Mouse (Mus musculus) kidney, postnatal 25 days (tissue): ENCODE measurements at regions not wholly inside any gene's neighbourhood (a gene's known extent, or its start where the extent isn't known, plus 50 kb on each side); places are given as distances from the start of the nearest gene placed in this dataset.

Experiments
- DNase-seq, 2 experiments: peaks; one replicate each; pipeline ENCODE4 v3.0.0; 2021; ENCODE audit warnings: mixed read lengths in 2 of 2

GRCm38 (mm10) chr9:120731952-120732622, 160.8 kb downstream of the Rpl14 start:
- peak; percentile 45 to 68 for DNase-seq

DNA sequence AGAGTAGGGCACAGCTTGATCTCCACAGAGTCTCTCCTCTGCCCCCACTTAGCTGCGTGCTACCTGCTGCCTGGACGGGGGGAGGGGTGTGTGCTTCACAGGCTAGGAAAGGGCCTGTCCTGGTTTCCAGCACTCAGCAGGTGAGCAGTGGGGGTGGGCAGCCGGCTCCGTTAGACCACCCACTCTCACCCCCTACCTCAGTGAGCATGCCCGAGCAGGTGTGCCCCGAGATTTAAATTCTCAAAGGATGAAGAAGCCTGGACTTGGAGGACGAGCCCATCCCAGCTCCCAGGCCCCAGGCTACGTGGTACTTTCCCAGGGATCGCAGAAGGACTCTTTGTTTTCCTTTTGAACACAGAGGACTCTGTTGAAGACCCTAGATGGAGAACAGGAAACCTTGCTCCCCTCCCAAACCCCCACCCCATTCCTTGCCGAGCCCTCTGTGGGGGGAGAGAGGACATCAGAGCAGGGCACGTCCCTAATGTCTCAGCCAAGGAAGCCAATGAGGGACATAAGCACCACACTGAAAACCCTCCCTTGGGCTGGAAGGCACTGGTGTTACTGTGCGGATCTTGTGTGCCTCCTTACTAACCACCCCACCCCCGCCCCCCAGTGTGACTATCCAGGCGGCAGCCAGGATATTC, 161.5 kb downstream of the Rpl14 start:
- no peak for DNase-seq

DNA sequence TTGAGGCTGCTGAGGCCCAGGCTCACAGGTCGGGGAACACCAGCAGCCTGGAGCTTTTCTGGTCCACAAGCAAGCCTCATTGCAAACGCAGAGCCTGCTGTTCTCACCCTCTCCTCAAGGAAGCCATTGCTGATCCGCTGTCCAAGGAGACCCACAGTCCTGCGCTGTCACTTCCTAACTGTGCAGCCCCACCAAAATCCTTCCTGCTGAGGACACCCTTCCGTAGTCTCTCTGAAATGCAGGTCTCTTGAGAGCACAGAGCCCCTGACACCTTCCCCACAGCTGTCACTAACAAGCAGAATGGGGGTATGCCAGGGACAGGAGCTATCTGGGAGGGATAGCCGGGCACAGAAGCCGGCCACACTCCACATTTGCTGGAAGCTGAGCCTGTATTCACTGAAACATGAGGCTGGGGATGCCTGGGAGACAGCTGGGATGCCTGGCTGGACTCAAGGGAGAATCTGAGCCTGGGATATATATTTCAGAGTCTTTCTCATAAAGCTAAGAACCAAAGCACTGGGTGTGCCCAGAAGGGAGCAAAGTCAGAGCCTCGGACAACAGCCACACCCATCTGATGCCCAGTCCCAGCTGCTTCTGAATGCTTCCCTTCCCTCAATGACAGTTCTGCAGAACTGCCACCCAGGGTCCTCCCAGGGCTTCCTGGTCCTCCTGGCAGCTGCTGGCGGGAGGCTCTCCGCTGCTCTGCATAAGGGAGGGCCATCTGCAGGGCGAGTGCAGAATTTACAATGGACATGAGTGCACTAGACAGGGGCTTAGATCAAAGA, 162.6 kb downstream of the Rpl14 start:
- DNase-seq = peak; percentile 48 to 70

DNA sequence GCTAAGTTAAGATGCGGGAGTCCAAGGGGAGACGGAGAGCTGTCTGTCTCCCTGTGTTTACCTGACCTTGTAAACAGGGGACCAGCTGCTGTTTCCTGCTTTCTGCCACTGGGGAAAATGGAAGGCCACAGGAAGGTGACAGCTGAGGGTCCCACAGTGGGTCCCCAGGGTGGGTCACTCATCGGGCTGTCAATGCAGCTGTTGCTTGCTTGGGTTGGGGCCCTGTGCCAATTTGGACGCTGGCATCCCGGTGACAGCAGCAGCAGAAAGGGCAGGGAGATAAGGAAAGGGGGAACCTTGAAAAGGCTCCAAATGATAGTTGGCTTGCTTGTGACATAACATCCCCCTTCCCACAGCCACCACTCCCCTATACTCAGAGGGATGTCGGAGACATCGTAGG, 164.0 kb downstream of the Rpl14 start:
- no peak for DNase-seq

DNA sequence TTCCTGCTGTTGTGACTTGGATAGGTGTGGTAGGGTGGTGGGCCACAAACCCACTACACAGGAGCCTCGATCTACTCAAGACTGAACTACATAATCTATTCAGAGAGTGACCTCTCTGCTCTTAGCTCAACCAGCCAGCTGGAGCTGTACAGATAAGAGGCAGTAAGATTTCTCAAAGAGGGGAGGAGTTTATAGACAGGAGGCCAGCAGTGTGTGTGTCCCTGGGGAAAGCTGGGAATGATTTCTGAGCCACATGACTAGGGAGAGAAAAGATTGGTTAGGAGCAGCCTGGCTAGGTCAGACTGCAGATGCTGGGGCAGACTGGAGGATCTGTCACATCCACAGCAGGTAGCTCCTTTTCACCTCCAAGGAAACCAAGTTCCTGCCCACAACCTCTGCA, 166.7 kb downstream of the Rpl14 start:
- DNase-seq = peak in 1 of 2 experiments; percentile 40

- peak; percentile 46 to 66 for DNase-seq
Measured at GRCm38 (mm10) chr9:120739199-120739952, 168.1 kb downstream of the Rpl14 start.

DNA sequence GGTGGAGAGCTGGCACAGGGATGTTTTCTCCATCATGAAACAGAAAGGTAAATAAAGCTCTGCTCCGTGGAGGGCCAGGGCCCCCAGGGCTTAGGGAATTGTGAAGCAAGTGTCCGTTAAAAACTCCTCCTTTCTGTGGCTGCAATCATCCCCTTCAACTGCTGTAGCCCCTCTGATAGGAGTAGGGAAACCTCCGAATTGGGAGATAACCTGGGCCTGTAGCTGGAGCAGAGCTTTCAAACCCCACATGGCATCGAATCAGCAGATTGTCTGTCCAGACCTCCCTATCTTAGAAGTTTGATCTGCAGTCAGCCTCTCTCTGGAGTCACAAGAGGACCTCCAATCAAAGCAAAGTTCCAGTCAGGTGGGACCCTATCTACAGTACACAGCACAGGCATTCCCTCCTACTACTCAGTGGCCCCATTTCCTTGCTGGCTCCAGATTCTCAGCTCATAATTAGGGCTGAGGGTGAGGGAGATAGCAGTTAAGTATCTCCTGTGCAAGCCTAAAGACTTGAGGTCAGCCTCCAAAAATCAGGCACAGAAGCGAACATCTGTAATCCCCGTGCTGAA, 168.8 kb downstream of the Rpl14 start:
- no peak for DNase-seq

GRCm38 (mm10) chr9:120741521-120741920, 170.3 kb downstream of the Rpl14 start:
- no peak for DNase-seq

DNA sequence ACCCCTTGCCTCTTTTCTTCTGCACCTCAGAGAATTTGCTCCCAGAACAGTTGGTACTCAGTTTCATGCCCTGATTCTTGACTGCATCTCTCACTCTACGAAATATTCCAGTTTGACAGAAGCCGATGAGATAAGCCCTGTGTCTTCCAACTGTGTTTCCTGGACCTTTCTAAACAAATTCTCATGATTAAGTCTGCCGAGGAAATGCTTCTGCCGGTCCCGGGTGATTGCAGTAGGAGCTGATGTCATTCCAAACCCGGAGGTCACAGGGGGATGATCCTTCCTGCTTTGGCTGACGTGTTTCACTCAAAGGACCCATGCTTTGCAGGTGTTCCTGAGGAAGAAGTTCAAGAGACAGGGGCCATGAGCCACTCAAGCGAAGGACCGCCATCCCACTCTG, 172.2 kb downstream of the Rpl14 start:
- DNase-seq = no peak

GRCm38 (mm10) chr9:120745674-120746073, 174.4 kb downstream of the Rpl14 start:
- DNase-seq = no peak

DNA sequence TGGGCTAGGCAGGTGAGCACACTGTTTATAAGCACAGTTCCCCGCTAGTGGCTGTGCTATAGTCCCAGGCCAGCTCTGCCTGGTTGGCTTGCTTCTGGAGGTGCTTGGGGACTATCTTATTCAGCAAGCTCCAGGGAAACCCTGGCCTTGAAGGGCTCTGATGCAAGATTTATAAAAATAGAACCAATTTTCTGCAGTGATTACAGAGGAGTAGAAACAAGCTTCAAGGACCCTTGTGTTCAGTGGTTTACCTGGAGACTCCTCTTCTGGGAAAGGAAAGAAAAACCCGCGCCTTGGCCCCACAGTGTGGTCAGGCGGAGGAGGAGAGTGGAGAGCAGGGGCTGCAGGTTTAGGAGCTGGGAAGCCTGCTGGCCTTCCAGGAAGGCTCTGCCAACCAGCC, 178.2 kb upstream of the Ctnnb1 start:
- DNase-seq = no peak

DNA sequence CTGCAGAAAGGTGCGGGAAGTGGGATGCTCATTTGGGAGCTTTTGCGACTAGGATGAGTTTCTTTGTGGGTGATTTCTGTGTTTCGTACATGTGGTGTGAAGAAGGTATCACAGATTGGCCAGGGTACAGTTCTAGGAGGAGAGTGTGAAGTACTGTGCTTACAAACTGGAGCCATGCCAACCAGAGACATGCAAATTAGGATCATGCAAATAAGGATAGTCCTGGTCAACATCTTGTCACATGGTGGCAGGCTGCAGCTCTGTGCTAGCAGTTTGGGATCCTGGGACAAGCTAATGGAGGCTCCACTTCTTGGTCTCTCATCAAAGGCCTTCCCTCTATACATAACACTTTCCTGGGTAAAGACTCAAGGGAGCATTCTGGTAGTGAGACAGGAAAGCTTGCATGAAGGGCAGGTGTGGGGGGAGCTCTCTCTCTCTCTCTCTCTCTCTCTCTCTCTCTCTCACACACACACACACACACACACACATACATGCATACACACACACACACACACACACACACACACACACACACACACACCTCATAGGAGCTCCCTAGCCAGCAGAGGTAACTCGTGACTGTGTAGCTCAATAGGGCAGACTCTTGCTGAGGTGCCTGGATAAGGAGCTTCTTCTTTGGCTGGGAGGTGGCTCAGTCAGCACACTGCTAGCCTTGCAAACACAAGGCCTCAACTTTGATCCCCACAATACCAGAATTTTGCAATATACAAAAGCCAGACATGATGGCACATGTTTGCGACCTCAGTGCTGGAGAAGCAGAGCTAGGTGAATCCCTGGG, 177.1 kb upstream of the Ctnnb1 start:
- peak; percentile 57 to 65 for DNase-seq

GRCm38 (mm10) chr9:120754151-120754550, 174.9 kb upstream of the Ctnnb1 start:
- DNase-seq = no peak

DNA sequence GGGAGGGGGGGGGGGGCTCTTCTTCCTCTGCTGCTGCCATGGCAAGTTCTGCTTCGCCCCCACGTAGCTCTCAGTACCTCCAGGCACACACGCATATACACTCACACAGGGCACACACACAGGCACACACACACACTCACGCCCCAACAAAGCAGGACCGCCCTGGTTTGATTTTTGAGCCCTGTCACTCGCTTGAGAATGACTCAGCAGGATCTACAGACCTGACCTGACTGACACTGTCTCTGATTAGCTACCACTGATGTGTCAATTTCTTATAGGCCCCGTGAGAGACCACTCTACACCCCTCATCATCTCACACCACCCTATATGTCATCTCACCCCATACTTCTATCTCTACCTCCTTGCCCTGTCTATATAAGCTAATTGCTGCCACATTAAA, 173.5 kb upstream of the Ctnnb1 start:
- DNase-seq = no peak

DNA sequence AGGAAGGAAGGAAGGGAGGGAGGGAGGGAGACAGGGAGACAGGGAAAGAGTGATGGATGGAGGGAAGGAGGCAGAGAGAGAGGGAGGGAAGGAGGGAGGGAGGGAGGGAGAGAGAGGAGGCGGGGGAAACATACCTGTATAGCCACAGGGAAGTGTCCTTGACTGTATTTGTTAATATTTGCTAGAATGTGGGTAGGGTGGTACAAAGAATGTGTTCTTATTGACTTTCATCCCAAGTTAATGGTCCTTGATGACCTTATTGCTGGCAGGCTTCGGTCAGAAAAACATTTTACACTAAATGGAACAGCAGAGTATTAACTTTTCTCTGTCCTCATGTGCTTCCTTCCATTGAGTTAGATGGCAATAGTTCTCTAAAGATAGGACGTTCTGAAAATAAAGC, 171.0 kb upstream of the Ctnnb1 start:
- no peak for DNase-seq

GRCm38 (mm10) chr9:120758632-120759031, 170.4 kb upstream of the Ctnnb1 start:
- no peak for DNase-seq

GRCm38 (mm10) chr9:120759771-120760170, 169.2 kb upstream of the Ctnnb1 start:
- peak in 1 of 2 experiments; percentile 23 for DNase-seq

- DNase-seq = no peak
Measured at GRCm38 (mm10) chr9:120763802-120764201, 165.2 kb upstream of the Ctnnb1 start.

GRCm38 (mm10) chr9:120764663-120765062, 164.4 kb upstream of the Ctnnb1 start:
- DNase-seq = peak in 1 of 2 experiments; percentile 23

- no peak for DNase-seq
Measured at GRCm38 (mm10) chr9:120765292-120765691, 163.7 kb upstream of the Ctnnb1 start.

DNA sequence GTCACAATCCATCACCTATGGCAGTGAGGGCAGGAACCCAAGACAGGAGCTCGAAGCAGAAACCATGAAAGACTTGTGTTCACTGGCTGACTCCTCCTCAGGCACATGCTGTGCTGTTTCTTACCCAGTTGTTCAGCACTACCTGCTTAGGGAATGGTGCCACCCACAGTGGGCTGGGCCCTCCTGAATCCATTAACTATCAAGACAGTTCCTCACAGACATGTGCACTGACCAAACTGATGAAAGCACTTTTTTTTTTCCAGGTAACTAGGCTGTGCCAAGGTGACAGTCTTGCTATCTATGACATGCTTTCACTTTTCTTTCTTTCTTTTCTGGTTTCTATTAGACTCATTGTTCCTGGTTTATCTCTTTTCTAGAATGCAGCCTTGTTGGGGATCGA, 162.1 kb upstream of the Ctnnb1 start:
- DNase-seq = no peak

GRCm38 (mm10) chr9:120767396-120767795, 161.6 kb upstream of the Ctnnb1 start:
- DNase-seq = peak; percentile 43 to 50
